Mouse (Mus musculus): Measurements from ENCODE around the gene Dhrs9.
"Not testable (repeated sequence)": the region's sequence is repeated elsewhere in the genome, so short reads cannot be mapped to it uniquely, and the experiment has no call there.

The Dhrs9 gene

DNA sequence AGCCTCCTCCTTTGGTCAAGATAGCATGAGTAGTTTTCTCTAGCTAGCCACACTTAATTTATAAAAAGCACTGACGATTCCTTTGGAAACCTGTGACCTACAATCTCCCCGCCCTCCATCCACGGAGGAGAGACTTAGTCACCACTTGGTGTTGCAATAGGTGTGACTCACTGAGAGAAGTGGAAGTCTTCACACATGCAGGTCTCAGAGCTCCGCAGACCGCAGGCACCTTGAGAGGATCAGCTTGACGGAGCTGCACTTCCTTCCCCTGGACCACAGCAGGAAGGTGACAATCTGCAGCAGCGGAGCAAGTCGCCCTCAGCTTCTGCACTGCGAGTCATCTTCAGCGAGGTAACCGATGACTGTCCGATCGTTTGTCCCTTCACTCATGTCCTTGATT, at the start of gene Dhrs9:
Gene Dhrs9, plus strand, starts transcription at position 165 of the 400 bp plus-strand sequence.
- DNase-seq (ENCODE audit: low read depth), result peak; percentile 69

DNA sequence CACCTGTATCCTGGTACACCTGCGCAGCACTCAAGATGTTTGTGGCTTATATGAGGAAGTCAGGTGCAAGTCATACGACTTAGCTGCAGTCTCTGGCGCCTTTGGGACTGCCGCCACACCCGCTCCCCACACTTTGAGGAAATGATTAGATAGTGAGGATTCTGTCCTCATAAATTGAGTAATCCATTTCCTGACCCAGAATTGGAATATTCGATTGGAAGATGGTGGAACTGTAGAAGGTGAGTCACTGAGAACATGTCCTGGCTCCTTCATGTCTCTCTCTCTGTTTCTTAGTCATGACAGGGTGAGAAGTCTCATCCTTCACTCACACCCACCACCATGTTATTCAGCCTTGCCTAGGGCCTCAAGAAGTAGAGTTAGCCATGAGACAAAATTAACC, 48.7 kb upstream of the Dhrs9 start:
- not testable (repeated sequence) for DNase-seq (ENCODE audit: low read depth)

DNA sequence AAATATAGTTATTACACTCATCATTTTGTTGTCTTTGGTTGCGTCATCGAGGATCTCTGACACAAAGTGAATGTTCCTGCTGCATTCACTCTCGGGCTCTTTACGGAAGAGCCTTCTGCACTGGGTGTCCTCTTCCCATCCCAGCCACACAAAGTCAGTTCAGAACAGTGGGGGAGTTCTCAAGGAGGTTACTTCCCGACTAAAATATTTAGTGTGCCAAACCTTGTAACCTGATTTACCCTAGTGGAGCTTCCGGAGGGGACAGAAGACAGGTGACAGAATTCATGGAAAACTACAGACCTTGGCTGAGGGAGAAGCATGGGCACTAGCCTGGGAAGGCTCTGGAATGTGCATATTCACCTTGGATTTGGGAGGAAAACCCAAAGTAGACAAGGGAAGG, 38.7 kb upstream of the Dhrs9 start:
- no peak for DNase-seq (ENCODE audit: low read depth)

DNA sequence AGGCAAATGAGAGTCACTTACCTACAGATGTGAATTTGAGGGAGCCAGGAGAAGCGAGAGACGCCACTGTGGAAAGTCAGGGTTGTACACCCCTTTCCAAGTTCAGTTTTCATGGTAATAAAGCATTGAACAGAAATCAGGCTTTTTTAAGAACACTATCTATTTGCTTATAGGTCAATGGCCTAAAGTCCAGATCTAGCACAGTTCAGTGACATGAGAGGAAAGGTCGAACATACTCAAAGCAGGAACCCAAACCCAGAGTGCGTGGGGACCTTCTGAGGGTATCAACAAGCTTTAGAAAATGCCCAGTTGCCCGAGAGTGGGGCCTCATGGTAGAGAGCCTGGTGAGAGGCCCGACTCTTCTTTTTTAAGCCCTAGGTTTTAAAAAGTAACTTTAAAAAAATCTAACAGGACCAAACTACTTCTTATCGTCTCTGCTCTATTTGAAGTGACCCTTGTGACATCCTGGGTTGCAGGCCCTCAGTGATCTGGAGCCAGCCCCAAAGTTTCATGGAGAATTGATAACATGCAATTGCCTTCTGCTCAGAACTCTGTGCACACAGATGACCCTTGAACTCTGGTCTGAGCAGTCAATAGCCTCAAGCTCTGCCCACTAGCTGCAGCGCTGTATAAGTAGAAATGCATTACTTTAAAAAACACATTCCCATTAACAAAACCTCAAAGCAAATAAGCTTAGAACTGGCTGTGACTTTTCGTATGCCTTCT, 37.6 kb upstream of the Dhrs9 start, which contains the start of gene Abcb11:
Gene Abcb11, minus strand, starts transcription at position 121 of the 726 bp plus-strand sequence.
- no peak for DNase-seq (ENCODE audit: low read depth)

DNA sequence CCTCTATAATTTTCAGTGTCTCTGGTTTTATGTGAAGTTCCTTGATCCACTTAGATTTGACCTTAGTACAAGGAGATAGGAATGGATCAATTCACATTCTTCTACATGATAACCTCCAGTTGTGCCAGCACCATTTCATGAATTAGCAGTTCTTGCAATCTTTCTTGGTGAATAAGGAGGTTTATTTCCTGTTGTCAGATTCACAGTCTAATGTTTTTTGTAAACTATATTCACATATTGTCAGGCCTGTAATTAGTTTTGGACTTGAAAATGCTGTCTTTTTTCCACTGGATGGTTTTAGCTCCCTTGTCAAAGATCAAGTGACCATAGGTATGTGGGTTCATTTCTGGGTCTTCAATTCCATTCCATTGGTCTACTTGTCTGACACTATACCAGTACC, 24.8 kb upstream of the Dhrs9 start:
- not testable (repeated sequence) for DNase-seq (ENCODE audit: low read depth)

DNA sequence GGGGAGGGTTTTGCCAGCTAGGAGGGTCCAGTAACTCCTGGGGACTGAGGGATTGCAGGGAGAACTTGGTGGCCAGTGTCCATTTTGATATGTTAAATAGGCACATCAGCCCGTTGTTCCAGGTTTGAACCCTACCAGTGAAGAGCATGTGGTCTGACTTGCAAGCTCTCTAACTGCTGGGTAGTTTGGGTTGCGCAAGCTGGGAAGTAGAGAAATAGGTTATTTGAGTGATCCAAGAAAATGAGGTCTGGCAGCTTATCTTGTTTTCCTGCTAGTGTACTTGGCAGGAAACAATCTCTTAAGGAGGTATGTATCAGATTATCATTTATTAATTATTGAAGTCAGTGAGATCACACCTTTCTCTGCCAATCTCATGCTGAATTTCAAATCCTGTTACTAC, 15.4 kb upstream of the Dhrs9 start:
- no peak for DNase-seq (ENCODE audit: low read depth)

DNA sequence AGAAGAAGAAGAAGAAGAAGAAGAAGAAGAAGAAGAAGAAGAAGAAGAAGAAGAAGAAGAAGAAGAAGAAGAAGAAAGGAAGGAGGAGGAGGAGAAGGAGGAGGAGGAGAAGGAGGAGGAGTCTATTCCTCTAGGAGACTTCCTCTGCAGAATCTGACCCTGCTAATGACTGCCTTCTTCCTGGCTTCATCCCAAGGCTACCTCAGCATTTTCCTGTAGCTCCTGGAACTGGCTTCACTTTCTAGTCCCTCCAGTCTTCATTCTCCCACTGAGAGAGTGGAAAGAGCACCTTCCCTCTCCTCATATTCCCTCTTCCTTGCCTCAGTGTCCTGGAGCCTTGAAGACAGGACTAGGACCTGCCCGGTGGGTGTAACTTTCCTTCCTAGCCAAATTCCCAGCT, 15.0 kb upstream of the Dhrs9 start:
- DNase-seq (ENCODE audit: low read depth), result no peak

DNA sequence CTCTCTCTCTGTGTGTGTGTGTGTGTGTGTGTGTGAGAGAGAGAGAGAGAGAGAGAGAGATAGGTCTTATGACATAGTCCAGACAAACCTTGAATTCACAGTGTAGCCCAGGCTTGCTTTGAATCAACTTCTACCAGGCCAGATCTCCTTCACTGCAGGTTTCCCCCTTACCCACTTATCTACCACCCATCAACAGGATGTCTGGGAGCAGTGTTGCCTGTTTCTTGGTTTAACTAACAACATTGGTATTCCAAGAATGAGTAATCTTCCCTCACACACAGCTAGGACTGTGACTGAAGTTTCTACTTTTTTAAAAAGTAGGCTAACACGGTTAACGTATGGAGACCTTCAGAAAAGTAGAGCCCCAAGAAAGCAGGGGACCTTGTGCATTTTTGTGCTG, 3.5 kb upstream of the Dhrs9 start:
- no peak for DNase-seq (ENCODE audit: low read depth)

DNA sequence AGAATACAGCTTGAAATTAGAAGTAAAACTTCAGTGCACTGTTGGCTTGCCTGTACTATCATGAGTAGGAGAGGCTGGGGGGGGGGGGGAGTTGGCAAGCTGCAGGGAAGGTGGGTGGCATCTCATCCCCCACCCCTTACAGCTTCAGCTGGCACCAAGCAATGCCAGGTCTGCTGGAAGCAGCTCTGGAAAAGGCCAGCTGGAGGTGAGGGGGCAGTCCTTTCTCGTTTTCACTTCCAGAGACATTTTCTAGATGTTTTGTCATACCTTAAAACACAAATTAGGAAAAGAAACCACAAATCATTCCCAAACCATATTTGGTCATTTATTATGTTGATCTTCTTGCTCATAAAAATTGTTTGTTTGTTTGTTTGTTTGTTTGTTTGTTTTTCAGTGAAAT, 444 bp upstream of the Dhrs9 start:
- DNase-seq (ENCODE audit: low read depth), result no peak

DNA sequence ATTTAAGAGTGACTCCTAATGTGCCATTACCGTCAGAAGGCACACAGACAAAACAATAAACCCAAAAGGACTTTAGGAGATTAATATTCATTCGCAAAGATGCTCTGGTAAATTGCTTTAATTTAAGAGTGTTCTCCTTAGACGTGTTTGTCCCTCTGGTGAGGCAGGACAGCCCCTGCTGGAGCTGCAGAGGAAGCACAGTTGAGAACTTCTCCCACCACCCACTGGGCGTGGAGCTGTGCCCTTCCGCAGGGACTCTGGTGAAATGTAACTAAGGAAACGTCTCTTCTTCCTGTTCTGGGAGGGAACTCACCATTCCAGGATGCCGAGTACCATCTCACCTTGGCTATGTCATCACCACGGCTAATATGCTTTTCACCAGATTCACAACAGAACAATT, 1.5 kb downstream of the Dhrs9 start:
- peak; percentile 15 for DNase-seq (ENCODE audit: low read depth)

DNA sequence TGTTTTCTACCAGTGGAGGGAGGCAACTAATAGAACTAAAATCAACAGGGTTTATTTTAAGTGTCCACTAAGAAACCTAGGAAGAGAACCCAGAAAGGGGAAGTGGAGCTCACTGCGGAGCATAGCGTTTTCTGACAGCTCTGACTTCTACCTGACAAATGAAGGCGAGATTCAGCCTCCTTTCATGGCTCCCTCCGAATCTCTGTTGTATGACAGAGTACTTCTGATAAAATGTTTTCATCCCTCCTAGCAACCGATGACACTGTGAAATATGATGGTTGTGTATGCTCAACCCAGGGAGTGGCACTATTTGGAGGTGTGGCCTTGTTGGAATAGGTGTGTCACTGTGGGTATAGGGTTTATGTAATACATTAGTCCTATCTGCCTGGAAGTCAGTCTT, 2.6 kb downstream of the Dhrs9 start:
- no peak for DNase-seq (ENCODE audit: low read depth)

DNA sequence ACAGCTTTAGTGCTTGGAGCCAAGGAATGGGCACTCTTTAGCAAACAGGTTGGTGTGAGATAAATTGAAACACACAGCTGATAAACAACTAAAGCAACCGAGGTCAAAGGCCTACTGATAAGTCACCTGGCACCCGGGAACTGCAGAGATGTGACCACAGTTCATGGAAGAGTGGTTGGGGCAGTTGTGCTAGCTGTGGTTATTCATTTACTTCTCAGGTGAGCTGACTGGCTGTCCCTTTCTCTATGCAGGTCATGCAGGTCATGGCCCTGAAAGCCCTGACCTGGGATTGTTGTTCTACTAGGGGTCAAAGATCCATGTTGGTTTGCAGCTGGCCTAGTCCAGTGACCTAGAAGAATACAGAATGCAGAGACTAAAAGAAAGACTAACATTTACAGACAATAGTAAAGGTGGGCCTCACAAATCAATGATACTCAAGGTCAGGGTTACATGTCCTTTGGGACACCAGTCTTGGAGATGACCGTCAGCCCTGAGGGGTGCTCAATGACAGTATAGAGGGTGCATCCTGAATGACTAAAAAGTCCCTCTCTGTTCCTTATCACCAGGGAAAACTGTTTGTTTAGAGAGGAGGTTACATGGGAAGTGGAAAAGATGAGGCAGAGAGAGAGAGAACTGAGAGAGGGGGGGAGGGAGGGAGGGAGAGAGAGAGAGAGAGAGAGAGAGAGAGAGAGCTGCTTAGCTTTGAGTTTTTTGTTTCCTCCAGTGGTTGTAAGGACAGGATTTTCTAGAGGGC, 6.0 kb downstream of the Dhrs9 start:
- no peak for DNase-seq (ENCODE audit: low read depth)

DNA sequence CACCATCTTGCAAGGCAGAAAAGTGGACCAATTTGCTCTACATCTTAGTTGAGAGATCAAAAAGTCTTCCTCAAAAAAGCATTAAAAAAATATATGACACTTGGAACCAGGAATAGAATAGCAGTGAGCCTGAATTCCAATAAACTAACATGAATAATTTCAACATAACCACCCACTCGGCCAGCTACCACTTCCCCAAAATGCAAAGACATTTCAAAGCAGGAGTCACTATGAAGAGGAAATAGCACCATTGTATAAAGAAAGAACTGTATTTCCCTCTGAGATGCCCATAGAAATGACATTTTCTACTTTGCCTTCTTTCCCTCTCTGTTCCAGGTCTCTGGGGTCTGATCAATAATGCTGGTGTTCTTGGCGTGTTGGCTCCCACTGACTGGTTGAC, 13.7 kb downstream of the Dhrs9 start:
- no peak for DNase-seq (ENCODE audit: low read depth)

DNA sequence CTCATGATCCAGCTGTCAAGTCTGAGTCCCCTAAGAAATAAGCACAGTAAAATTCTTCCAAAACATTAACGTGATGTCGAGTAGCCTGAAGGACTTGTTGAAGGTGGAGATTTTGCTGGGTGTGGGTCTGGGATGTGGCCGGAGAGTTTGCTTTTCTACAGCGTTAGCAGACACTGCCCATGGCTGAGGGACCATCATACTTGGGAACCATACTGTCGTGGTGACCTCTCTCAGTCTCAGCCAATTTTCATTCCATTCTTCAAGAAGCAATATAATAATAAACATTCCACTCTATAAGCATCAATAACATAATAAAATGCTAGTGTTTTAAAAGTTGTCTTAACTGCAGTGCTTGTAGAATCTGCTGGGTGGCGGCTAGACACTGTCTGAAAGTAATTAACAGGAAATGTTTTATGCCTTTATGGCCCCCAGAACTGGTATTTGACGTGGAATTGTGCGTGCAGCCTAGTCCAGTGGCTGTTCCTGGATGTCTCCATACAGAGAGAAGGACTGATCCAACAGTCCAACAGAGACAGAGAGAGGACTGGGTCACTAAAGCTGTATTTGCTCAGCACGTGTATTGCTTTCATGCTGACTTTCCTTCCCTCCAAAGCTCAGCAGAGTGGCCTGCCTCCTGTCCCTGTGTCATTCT, 15.5 kb downstream of the Dhrs9 start:
- DNase-seq (ENCODE audit: low read depth), result no peak

DNA sequence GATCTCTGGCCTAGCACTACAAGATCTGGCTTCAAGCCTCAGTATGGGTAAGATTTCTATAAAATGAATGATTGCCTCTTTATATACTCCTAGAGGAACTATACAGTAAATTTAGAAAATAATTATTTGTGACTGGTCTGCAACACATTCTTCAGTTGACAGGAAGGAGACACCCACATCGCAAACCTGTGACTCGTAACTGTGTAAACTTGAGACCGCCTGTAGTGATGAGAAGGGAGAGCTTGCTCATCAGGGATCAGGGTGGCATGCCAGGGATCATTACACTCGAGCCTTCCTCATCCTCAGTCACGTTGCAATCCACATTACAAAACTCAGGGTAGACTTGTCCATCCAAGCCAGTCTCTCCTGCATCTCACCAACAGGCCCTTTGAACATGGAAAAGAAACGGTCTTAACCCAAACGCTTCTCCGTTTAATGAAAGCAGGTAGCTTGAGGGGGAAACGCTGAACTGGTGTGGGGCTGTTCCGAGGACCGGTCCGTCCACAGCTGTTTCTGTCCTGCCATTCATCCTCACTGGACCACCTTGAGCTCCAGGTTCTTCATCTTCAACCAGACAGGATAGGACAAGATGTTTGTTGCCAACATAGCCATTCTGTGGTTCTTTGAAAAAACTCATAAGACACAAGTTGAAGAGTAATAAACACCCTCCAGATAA, 16.7 kb downstream of the Dhrs9 start:
- DNase-seq (ENCODE audit: low read depth), result no peak

DNA sequence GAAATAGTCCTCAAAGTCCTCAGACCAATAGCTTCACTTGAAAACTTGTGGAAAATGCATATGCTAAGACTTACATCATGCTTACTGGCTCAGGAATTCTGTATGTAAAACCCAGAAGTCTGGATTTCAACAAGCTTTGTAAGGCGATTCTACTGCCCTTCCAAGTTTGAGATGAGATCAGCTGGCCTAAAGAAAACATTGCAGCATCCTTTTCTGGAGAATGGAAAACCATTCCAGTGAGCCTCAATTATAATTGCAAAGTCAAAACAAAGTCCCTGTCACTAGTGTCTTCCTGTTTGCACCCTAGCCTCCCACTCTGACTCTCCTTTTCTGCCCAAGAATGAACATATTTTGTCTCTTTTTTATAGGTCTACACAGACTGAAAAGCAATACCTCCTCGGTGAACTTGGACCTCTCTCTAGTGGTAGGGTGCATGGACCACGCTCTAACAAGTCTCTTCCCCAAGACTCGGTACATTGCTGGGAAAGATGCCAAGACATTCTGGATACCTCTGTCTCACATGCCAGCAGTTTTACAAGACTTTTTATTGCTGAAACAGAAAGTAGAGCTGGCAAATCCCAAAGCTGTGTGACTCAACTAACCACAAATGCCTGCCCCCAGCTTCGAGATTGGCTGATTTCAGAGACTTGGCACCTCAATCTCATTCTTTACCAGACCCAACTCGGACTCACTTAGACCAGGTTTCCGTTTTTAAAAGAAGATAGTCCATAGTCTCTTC, 20.8 kb downstream of the Dhrs9 start:
- no peak for DNase-seq (ENCODE audit: low read depth)

DNA sequence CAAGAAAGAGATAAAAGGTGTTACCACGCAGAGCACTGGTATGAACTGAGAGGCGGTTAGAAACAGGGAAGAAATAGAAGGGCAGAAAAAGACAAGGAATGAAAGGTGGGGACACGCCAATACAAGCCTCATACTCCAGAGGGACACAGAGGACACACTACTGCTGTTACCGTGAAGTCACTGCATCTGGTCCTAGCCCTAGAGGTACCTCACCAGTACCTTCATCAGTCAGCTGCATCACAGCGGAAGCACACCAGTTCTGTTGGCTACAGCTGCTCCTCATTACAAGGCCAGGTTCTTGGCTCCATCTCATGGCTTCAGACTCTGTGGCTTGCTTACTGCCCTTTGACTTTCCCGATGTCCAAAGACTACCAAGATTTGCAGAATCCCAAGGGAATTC, 21.6 kb downstream of the Dhrs9 start:
- DNase-seq (ENCODE audit: low read depth), result no peak

DNA sequence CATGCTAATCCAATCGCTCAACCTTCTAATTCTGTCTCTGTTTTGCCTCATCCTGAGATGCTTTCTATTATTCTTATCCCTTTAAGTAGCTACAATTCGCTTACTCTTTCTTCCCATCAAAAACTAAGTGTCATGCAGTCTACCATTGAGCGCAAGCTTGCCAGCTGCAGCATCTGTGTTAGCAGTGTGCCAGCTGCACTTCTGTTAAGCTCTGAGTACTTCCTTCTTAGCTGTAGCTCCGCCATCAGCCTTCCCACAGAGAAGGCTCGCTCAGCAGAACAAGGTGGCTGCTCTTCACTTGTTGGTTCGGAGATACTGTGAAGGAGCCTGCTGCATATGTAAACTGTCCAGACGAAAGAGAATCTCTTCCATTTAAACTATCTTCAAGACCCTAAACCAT, 22.1 kb downstream of the Dhrs9 start:
- DNase-seq (ENCODE audit: low read depth), result no peak

DNA sequence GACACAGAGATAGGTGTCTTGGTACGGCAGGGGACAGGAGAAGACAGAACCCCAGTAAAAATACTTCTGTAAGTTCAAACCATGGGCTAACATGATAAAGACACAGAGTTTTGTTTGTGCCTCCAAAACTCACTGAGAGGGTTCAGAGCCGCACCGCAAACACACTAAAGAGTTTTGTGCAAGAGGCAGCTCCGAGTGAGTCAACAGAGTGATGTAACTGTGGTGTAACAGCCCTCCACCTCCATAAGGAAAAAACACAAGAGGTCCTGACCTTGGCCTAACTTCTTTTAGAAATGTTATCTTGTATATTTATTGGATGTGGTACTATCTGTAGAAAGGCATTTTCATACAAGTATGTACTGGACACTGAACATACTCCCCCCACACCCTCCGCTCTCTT, 25.4 kb downstream of the Dhrs9 start:
- DNase-seq (ENCODE audit: low read depth), result no peak

DNA sequence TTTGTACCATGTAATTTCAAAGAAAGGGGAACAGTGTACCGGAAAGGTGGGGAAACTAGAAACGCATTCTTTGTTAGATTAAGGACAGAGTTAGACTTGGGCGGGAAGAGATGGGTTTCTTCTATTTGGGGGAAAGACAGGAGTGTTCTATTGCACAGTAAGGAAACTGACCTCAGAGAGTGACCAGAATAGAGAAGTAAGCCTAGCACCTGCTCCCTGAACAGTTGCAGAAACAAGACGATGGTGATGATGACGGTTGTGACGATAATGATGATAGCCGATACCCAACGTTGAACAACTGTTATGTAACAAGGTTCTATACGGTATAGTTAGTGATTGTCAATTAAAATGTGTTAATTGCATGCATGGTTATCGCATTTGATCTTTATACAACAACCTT, 34.3 kb downstream of the Dhrs9 start:
- no peak for DNase-seq (ENCODE audit: low read depth)

DNA sequence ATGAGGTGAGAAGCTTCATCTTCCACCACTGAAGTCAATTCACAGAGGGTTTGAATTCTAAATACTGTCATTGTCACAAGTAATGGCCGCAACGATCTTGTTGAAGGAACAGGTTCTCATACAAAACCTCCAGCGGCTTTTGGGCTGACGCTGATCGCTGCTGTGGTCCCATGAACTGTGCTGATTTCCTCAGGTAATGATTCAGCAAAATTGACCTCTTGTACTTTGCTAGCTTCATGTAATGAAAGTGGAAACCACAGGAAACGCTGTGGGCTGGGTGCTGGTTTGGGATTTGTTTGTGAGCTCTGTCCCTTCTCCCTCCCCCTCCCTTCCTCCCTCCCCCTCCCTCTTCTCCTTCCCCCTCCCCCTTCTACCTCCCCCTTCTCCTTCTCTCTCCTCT, 34.8 kb downstream of the Dhrs9 start:
- DNase-seq (ENCODE audit: low read depth), result peak; percentile 2

Measured in induced T-regulatory cell, adult 2 months (primary cell).